Mouse (Mus musculus): ENCODE measurements at regions not wholly inside any gene's neighbourhood (a gene's known extent, or its start where the extent isn't known, plus 50 kb on each side); places are given as distances from the start of the nearest gene placed in this dataset.
"Not testable (repeated sequence)": the region's sequence is repeated elsewhere in the genome, so short reads cannot be mapped to it uniquely, and the experiment has no call there.

DNA sequence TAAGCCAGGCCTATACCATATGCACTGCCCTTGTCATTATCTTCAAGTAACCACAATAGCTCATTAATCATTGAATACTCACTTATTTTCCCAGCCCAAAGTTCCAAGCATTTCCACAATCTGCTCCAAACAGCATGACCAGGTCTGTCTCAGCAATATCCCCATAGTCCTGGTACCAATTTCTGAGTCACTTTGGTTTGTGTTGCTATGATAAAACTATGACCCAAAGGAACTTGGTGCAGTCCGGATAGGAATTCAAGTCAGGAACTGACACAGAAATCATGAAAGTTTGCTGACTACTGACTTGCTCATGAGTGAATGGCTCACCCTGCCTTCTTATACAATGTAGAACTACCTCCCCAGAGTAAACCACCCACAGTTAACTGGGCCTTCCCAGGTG, 309.4 kb downstream of the Gxylt1 start:
- Histone ChIP-seq H3K36me3 (ENCODE audit: insufficient read depth) (no peaks in the 10 kb centered on the region), H3K4me1 (ENCODE audit: insufficient read depth) (no peaks in the 10 kb centered on the region), H3K27me3 (ENCODE audit: insufficient read depth, low read length) (no peaks in the 10 kb centered on the region), H3K4me3 (ENCODE audit: low read depth, low read length) (no peak overlapping the region), H3K27ac (ENCODE audit: low read depth, low read length) (no peak overlapping the region), H3K4me2 (ENCODE audit: low read depth) (no peak overlapping the region), H3K9me3 (ENCODE audit: low read length) (no peaks in the 10 kb centered on the region), H3K9ac (no peak overlapping the region)
- 90% methylated on average over 1 of the region's 1 CpGs for WGBS
- ATAC-seq: no peak
- no peak for DNase-seq
- no peak for TF ChIP-seq CTCF (IDR thresholded peaks at IDR 0.05; ENCODE audit: low read depth)

- no peak for TF ChIP-seq CTCF (IDR thresholded peaks at IDR 0.05; ENCODE audit: low read depth)
- WGBS: 82% methylated on average over 3 of the region's 3 CpGs
Measured at GRCm38 (mm10) chr15:92964901-92965300, 310.1 kb downstream of the Gxylt1 start.

DNA sequence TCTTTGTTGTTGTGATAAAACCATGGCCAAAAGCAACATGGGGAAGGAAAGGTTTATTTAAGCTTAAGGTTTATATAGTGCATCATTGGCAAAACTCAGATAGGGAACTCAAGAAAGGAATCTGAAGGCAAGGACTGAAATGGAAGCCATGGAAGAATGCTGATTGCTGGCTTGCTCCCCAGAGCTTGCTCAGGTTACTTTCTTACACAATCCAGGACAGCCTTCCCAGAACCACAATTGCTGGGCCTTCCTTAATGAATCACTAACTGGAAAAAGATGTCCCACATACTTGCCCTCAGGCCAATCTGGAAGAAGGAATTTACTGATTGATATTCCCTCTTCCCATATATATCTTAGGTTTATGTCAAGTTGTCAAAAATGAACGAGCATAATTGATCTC, 310.8 kb downstream of the Gxylt1 start:
- DNase-seq (no peak), ATAC-seq (no peak)
- no peaks in the 10 kb centered on the region for H3K9me3 ChIP-seq (ENCODE audit: low read length)
- H3K4me2 ChIP-seq (ENCODE audit: low read depth): no peak overlapping the region
- 91% methylated on average over 1 of the region's 1 CpGs for WGBS
- TF ChIP-seq CTCF (IDR thresholded peaks at IDR 0.05; ENCODE audit: low read depth): no peak
- H3K27ac ChIP-seq (ENCODE audit: low read depth, low read length): no peak overlapping the region
- H3K27me3 ChIP-seq (ENCODE audit: insufficient read depth, low read length): no peaks in the 10 kb centered on the region
- H3K4me3 ChIP-seq (ENCODE audit: low read depth, low read length): no peak overlapping the region
- H3K36me3 ChIP-seq (ENCODE audit: insufficient read depth): no peaks in the 10 kb centered on the region
- no peak overlapping the region for H3K9ac ChIP-seq
- no peaks in the 10 kb centered on the region for H3K4me1 ChIP-seq (ENCODE audit: insufficient read depth)

More at GRCm38 (mm10) chr15:92964901-92965300, 310.1 kb downstream of the Gxylt1 start:
- DNase-seq (no peak), ATAC-seq (no peak)
- Histone ChIP-seq H3K9me3 (ENCODE audit: low read length) (no peaks in the 10 kb centered on the region), H3K4me2 (ENCODE audit: low read depth) (no peak overlapping the region), H3K4me3 (ENCODE audit: low read depth, low read length) (no peak overlapping the region), H3K27ac (ENCODE audit: low read depth, low read length) (no peak overlapping the region), H3K27me3 (ENCODE audit: insufficient read depth, low read length) (no peaks in the 10 kb centered on the region), H3K9ac (no peak overlapping the region), H3K4me1 (ENCODE audit: insufficient read depth) (no peaks in the 10 kb centered on the region), H3K36me3 (ENCODE audit: insufficient read depth) (no peaks in the 10 kb centered on the region)

GRCm38 (mm10) chr15:92950912-92951311, 324.1 kb downstream of the Gxylt1 start:
- not testable (repeated sequence) for H3K27me3 ChIP-seq (ENCODE audit: insufficient read depth, low read length); H3K4me1 ChIP-seq (ENCODE audit: insufficient read depth); H3K4me3 ChIP-seq (ENCODE audit: low read depth, low read length); ATAC-seq; H3K4me2 ChIP-seq (ENCODE audit: low read depth); H3K27ac ChIP-seq (ENCODE audit: low read depth, low read length); DNase-seq; H3K36me3 ChIP-seq (ENCODE audit: insufficient read depth); H3K9me3 ChIP-seq (ENCODE audit: low read length); H3K9ac ChIP-seq
- 92% methylated on average over 3 of the region's 3 CpGs for WGBS

DNA sequence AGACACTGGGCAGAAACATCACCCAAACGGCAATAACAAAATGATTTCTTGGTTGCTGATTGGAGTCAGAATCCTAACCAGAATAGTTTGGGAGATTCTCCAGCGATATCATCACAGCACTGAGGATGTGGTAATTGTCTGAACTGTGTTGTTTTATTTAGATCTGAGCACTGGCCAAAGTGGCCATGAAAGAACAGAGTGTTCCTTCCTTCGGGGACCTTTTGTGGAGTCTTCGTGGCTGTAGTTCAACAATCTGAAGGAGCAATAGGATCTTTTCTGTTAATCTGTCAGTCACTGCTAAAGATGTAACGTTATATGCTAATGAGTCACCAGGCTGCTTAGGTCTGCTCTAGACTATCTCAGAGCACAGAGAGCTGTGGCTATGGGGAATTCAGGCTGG, 328.8 kb downstream of the Gxylt1 start:
- ATAC-seq: peak; percentile 34; the same call in 1 of the 2 replicates
- H3K4me2 ChIP-seq (ENCODE audit: low read depth): no peak overlapping the region
- DNase-seq: peak; percentile 15
- no peaks in the 10 kb centered on the region for H3K36me3 ChIP-seq (ENCODE audit: insufficient read depth)
- H3K27me3 ChIP-seq (ENCODE audit: insufficient read depth, low read length): no peaks in the 10 kb centered on the region
- no peak overlapping the region for H3K4me3 ChIP-seq (ENCODE audit: low read depth, low read length)
- no peak overlapping the region for H3K27ac ChIP-seq (ENCODE audit: low read depth, low read length)
- no peak for TF ChIP-seq CTCF (IDR thresholded peaks at IDR 0.05; ENCODE audit: low read depth)
- H3K9ac ChIP-seq: no peak overlapping the region
- H3K9me3 ChIP-seq (ENCODE audit: low read length): no peaks in the 10 kb centered on the region
- WGBS: 23% methylated on average over 5 of the region's 5 CpGs
- no peaks in the 10 kb centered on the region for H3K4me1 ChIP-seq (ENCODE audit: insufficient read depth)

DNA sequence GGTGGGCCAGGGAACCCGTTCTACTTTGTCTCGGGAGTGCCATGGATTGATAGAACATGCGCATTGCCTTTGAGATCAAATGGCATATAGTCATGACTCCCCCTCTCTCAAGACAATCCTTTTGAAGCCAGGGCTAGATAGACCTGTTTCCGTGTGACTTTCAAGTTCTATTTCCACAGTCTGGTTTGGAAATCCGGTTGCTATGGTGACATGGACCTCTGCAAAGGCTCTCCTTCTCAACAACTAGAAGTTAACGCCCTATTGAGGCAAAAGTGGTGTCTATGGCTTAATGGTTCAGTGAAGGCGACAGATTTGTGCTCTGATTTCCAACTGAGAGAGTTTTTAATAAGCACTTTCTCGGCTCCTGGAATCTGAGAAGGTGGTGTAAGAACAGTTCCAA, 371.2 kb downstream of the Gxylt1 start:
- H3K4me2 ChIP-seq (ENCODE audit: low read depth): no peak overlapping the region
- H3K9me3 ChIP-seq (ENCODE audit: low read length): no peaks in the 10 kb centered on the region
- 65% methylated on average over 8 of the region's 8 CpGs for WGBS
- H3K27ac ChIP-seq (ENCODE audit: low read depth, low read length): no peak overlapping the region
- TF ChIP-seq CTCF (IDR thresholded peaks at IDR 0.05; ENCODE audit: low read depth): no peak
- DNase-seq (no peak), ATAC-seq (no peak)
- H3K4me3 ChIP-seq (ENCODE audit: low read depth, low read length): no peak overlapping the region
- no peaks in the 10 kb centered on the region for H3K27me3 ChIP-seq (ENCODE audit: insufficient read depth, low read length)
- H3K9ac ChIP-seq: no peak overlapping the region
- no peaks in the 10 kb centered on the region for H3K4me1 ChIP-seq (ENCODE audit: insufficient read depth)
- H3K36me3 ChIP-seq (ENCODE audit: insufficient read depth): no peaks in the 10 kb centered on the region

GRCm38 (mm10) chr15:92897277-92897676, 377.7 kb downstream of the Gxylt1 start:
- H3K36me3 ChIP-seq (ENCODE audit: insufficient read depth): no peaks in the 10 kb centered on the region
- whole genome bisulfite sequencing: 93% methylated on average over 7 of the region's 7 CpGs
- no peaks in the 10 kb centered on the region for H3K27me3 ChIP-seq (ENCODE audit: insufficient read depth, low read length)
- no peak overlapping the region for H3K9ac ChIP-seq
- ATAC-seq (no peak), DNase-seq (no peak)
- no peak overlapping the region for H3K4me2 ChIP-seq (ENCODE audit: low read depth)
- no peak for TF ChIP-seq CTCF (IDR thresholded peaks at IDR 0.05; ENCODE audit: low read depth)
- no peak overlapping the region for H3K27ac ChIP-seq (ENCODE audit: low read depth, low read length)
- no peaks in the 10 kb centered on the region for H3K4me1 ChIP-seq (ENCODE audit: insufficient read depth)
- H3K4me3 ChIP-seq (ENCODE audit: low read depth, low read length): no peak overlapping the region
- H3K9me3 ChIP-seq (ENCODE audit: low read length): no peaks in the 10 kb centered on the region

GRCm38 (mm10) chr15:92895836-92896235, 379.1 kb downstream of the Gxylt1 start:
- Histone ChIP-seq H3K4me2 (ENCODE audit: low read depth) (no peak overlapping the region), H3K4me1 (ENCODE audit: insufficient read depth) (no peaks in the 10 kb centered on the region), H3K9ac (no peak overlapping the region), H3K27me3 (ENCODE audit: insufficient read depth, low read length) (no peaks in the 10 kb centered on the region), H3K27ac (ENCODE audit: low read depth, low read length) (no peak overlapping the region), H3K4me3 (ENCODE audit: low read depth, low read length) (no peak overlapping the region), H3K36me3 (ENCODE audit: insufficient read depth) (no peaks in the 10 kb centered on the region), H3K9me3 (ENCODE audit: low read length) (no peaks in the 10 kb centered on the region)
- no peak for DNase-seq
- TF ChIP-seq CTCF (IDR thresholded peaks at IDR 0.05; ENCODE audit: low read depth): no peak
- no peak for ATAC-seq
- 75% methylated on average over 4 of the region's 4 CpGs for WGBS
